Mouse (Mus musculus) myocyte (in vitro differentiated cells): Measurements from ENCODE around the gene Hp. TPM values are rescaled to one million over a fixed set of nuclear protein-coding genes. Genes with fewer than 3 reads are reported as not detected.
A peak's percentile ranks its signal among the peaks of the same experiment; 100 is the strongest.

ENCODE experiments used
- H3K27me3 ChIP-seq: one replicate; pipeline ENCODE4 v1.6.1; 2011; ENCODE audit not compliant: control insufficient read depth, insufficient read depth, insufficient read length
- H3K36me3 ChIP-seq: one replicate; pipeline ENCODE4 v1.6.1; 2011; ENCODE audit not compliant: control insufficient read depth, insufficient read depth
- H3K4me2 ChIP-seq: one replicate; pipeline ENCODE4 v1.6.1; 2011; ENCODE audit warnings: low read depth, control low read depth
- H3K4me3 ChIP-seq: one replicate; pipeline ENCODE4 v1.5.1; 2011; ENCODE audit warnings: mild to moderate bottlenecking, control low read depth, moderate library complexity
- H3K79me2 ChIP-seq: one replicate; pipeline ENCODE4 v1.6.1; 2011; ENCODE audit not compliant: control insufficient read depth, insufficient read depth
- H3ac ChIP-seq: one replicate; pipeline ENCODE4 v1.6.1; 2011; ENCODE audit not compliant: control insufficient read depth, insufficient read length
- CEBPB ChIP-seq: IDR thresholded peaks from 2 replicates; pipeline ENCODE4 v1.6.1; 2011; ENCODE audit warnings: mild to moderate bottlenecking, moderate library complexity; ENCODE audit not compliant: poor library complexity, insufficient read depth, severe bottlenecking
- E2F4 ChIP-seq: IDR thresholded peaks from one replicate; pipeline ENCODE4 v1.6.1; 2011; ENCODE audit warnings: mild to moderate bottlenecking, control low read depth, moderate library complexity; ENCODE audit not compliant: insufficient read depth
- MAX ChIP-seq: IDR thresholded peaks from one replicate; pipeline ENCODE4 v1.6.1; 2011; ENCODE audit warnings: low read depth, mild to moderate bottlenecking, control low read depth
- MYOD1 ChIP-seq, 3 experiments: IDR thresholded peaks; one replicate each; pipeline ENCODE4 v1.6.1; 2011; ENCODE audit warnings: control low read depth in 2 of 3, low read depth in 2 of 3, mild to moderate bottlenecking in 2 of 3, moderate library complexity in 1 of 3; ENCODE audit not compliant: insufficient read length in 2 of 3, control insufficient read depth in 1 of 3
- MYOG ChIP-seq, 3 experiments: IDR thresholded peaks; one replicate each; pipeline ENCODE4 v1.6.1; 2011; ENCODE audit warnings: control low read depth in 2 of 3, low read depth in 2 of 3, mild to moderate bottlenecking in 2 of 3; ENCODE audit not compliant: insufficient read length in 2 of 3, control insufficient read depth in 1 of 3, insufficient read depth in 1 of 3
- POLR2A ChIP-seq: IDR thresholded peaks from one replicate; pipeline ENCODE4 v1.6.1; 2011; ENCODE audit warnings: low read depth, mild to moderate bottlenecking, control low read depth, moderate library complexity; ENCODE audit not compliant: insufficient read length
- POLR2AphosphoS2 ChIP-seq: IDR thresholded peaks from one replicate; pipeline ENCODE4 v1.6.1; 2011; ENCODE audit warnings: low read depth, control low read depth; ENCODE audit not compliant: insufficient read length
- REST ChIP-seq: IDR thresholded peaks from one replicate; pipeline ENCODE4 v1.6.1; 2011; ENCODE audit warnings: mild to moderate bottlenecking, control low read depth, moderate library complexity; ENCODE audit not compliant: insufficient read depth, insufficient read length
- SRF ChIP-seq: IDR thresholded peaks from one replicate; pipeline ENCODE4 v1.6.1; 2011; ENCODE audit warnings: low read depth; ENCODE audit not compliant: control insufficient read depth, insufficient read length
- TCF12 ChIP-seq: IDR thresholded peaks from one replicate; pipeline ENCODE4 v1.6.1; 2011; ENCODE audit warnings: mild to moderate bottlenecking, control low read depth; ENCODE audit not compliant: poor library complexity, insufficient read depth, severe bottlenecking
- TCF3 ChIP-seq: IDR thresholded peaks from one replicate; pipeline ENCODE4 v1.6.1; 2011; ENCODE audit warnings: low read depth, control low read depth; ENCODE audit not compliant: insufficient read length
- USF1 ChIP-seq: IDR thresholded peaks from one replicate; pipeline ENCODE4 v1.6.1; 2011; ENCODE audit warnings: low read depth, mild to moderate bottlenecking, control low read depth, moderate library complexity
- polyA plus RNA-seq: library from polyadenylated mRNA; unstranded; fragments of >200 nt; fragmentation: generic; extraction: Trizol; gene quantifications from one replicate; pipeline ENCODE4 v1.2.1, GENCODE M21; 2012; ENCODE audit warnings: missing spikeins

The Hp gene
- polyA plus RNA-seq, 1 experiment, result not detected

GRCm38 (mm10) chr8:109585652-109586051, 6.7 kb upstream of the Hp start:
- no peak for TF ChIP-seq TCF12
- no peak for TF ChIP-seq MYOG (IDR thresholded peaks at IDR 0.05; ENCODE audit: control insufficient read depth in 1 of 3, insufficient read depth in 1 of 3, insufficient read length in 2 of 3, low read depth in 2 of 3)
- TF ChIP-seq REST, result no peak
- no peak for TF ChIP-seq E2F4
- no peak for TF ChIP-seq POLR2AphosphoS2
- no peak for TF ChIP-seq USF1
- no peak for TF ChIP-seq CEBPB
- no peak for TF ChIP-seq SRF
- TF ChIP-seq MYOD1 (IDR thresholded peaks at IDR 0.05; ENCODE audit: control insufficient read depth in 1 of 3, insufficient read length in 2 of 3, low read depth in 2 of 3), result no peak
- no peak for TF ChIP-seq MAX
- TF ChIP-seq TCF3, result no peak
- TF ChIP-seq POLR2A, result no peak
- Histone ChIP-seq H3K36me3 (no peaks in the 10 kb centered on the region), H3K4me2 (no peak overlapping the region), H3K27me3 (peaks cover 21% of the 10 kb centered on the region), H3K79me2 (no peaks in the 10 kb centered on the region), H3K4me3 (no peak overlapping the region), H3ac (no peak overlapping the region)

- Histone ChIP-seq H3K36me3 (no peaks in the 10 kb centered on the region), H3K4me3 (no peak overlapping the region), H3K79me2 (no peaks in the 10 kb centered on the region), H3ac (no peak overlapping the region), H3K27me3 (peaks cover 21% of the 10 kb centered on the region), H3K4me2 (no peak overlapping the region)
- no peak for TF ChIP-seq CEBPB
These were observed 5.9 kb upstream of the Hp start for GRCm38 (mm10) chr8:109584830-109585229.

GRCm38 (mm10) chr8:109584293-109584692, 5.3 kb upstream of the Hp start:
- no peaks in the 10 kb centered on the region for H3K79me2 ChIP-seq
- no peak overlapping the region for H3K4me2 ChIP-seq

GRCm38 (mm10) chr8:109576311-109576710, 2.7 kb downstream of the Hp start:
- Histone ChIP-seq H3ac (no peak overlapping the region), H3K79me2 (no peaks in the 10 kb centered on the region), H3K27me3 (no peaks in the 10 kb centered on the region), H3K36me3 (no peaks in the 10 kb centered on the region), H3K4me2 (no peak overlapping the region), H3K4me3 (no peak overlapping the region)
- TF ChIP-seq MYOD1 (IDR thresholded peaks at IDR 0.05; ENCODE audit: control insufficient read depth in 1 of 3, insufficient read length in 2 of 3, low read depth in 2 of 3) (peak in 2 of 3 experiments; percentile 23 to 54), USF1 (no peak), MAX (no peak), MYOG (IDR thresholded peaks at IDR 0.05; ENCODE audit: control insufficient read depth in 1 of 3, insufficient read depth in 1 of 3, insufficient read length in 2 of 3, low read depth in 2 of 3) (peak in 1 of 3 experiments; percentile 56), SRF (no peak), TCF12 (no peak), CEBPB (no peak)

More at GRCm38 (mm10) chr8:109584293-109584692, 5.3 kb upstream of the Hp start:
- H3ac ChIP-seq, result no peak overlapping the region
- H3K36me3 ChIP-seq, result no peaks in the 10 kb centered on the region
- H3K27me3 ChIP-seq, result peaks cover 21% of the 10 kb centered on the region
- H3K4me3 ChIP-seq, result no peak overlapping the region
- TF ChIP-seq MAX, result no peak
- TF ChIP-seq TCF12, result no peak
- no peak for TF ChIP-seq MYOG (IDR thresholded peaks at IDR 0.05; ENCODE audit: control insufficient read depth in 1 of 3, insufficient read depth in 1 of 3, insufficient read length in 2 of 3, low read depth in 2 of 3)
- TF ChIP-seq REST, result no peak
- TF ChIP-seq MYOD1 (IDR thresholded peaks at IDR 0.05; ENCODE audit: control insufficient read depth in 1 of 3, insufficient read length in 2 of 3, low read depth in 2 of 3), result no peak
- no peak for TF ChIP-seq POLR2A
- no peak for TF ChIP-seq SRF
- TF ChIP-seq E2F4, result no peak

GRCm38 (mm10) chr8:109571139-109571538, 7.8 kb downstream of the Hp start:
- H3K79me2 ChIP-seq, result no peaks in the 10 kb centered on the region
- TF ChIP-seq MYOG (IDR thresholded peaks at IDR 0.05; ENCODE audit: control insufficient read depth in 1 of 3, insufficient read depth in 1 of 3, insufficient read length in 2 of 3, low read depth in 2 of 3), result no peak
- TF ChIP-seq MAX, result no peak
- TF ChIP-seq MYOD1 (IDR thresholded peaks at IDR 0.05; ENCODE audit: control insufficient read depth in 1 of 3, insufficient read length in 2 of 3, low read depth in 2 of 3), result no peak
- no peak for TF ChIP-seq USF1
- no peak for TF ChIP-seq REST
- TF ChIP-seq E2F4, result no peak
- TF ChIP-seq TCF3, result no peak
- TF ChIP-seq CEBPB, result no peak
- TF ChIP-seq SRF, result no peak
- no peak for TF ChIP-seq POLR2A
- TF ChIP-seq POLR2AphosphoS2, result no peak
- TF ChIP-seq TCF12, result no peak
- H3K27me3 ChIP-seq, result no peaks in the 10 kb centered on the region

More at GRCm38 (mm10) chr8:109571139-109571538, 7.8 kb downstream of the Hp start:
- H3K36me3 ChIP-seq, result no peaks in the 10 kb centered on the region
- no peak overlapping the region for H3K4me3 ChIP-seq
- no peak overlapping the region for H3K4me2 ChIP-seq
- H3ac ChIP-seq, result no peak overlapping the region
